Mouse (Mus musculus): Measurements from ENCODE around the gene Btaf1. TPM values are rescaled to one million over a fixed set of nuclear protein-coding genes. Genes with fewer than 3 reads are reported as not detected.

Btaf1 gene
- polyA plus RNA-seq, 1 experiment, result 9.1 TPM

GRCm38 (mm10) chr19:37020951-37021350 lies 95.1 kb downstream of the Btaf1 start:
- no peak for DNase-seq (ENCODE audit: low spot score)

- no peak for DNase-seq (ENCODE audit: low spot score)
Observed at GRCm38 (mm10) chr19:37022146-37022545, 96.3 kb downstream of the Btaf1 start.

GRCm38 (mm10) chr19:37025839-37026319 lies 100.0 kb downstream of the Btaf1 start:
- no peak for DNase-seq (ENCODE audit: low spot score)

GRCm38 (mm10) chr19:37026408-37026807 lies 100.5 kb downstream of the Btaf1 start:
- DNase-seq (ENCODE audit: low spot score), result no peak

- DNase-seq (ENCODE audit: low spot score), result no peak
Observed at GRCm38 (mm10) chr19:37029771-37030170, 103.9 kb downstream of the Btaf1 start.

GRCm38 (mm10) chr19:37031446-37031845 lies 105.6 kb downstream of the Btaf1 start:
- no peak for DNase-seq (ENCODE audit: low spot score)

GRCm38 (mm10) chr19:37032364-37032763 lies 106.5 kb downstream of the Btaf1 start:
- no peak for DNase-seq (ENCODE audit: low spot score)

- no peak for DNase-seq (ENCODE audit: low spot score)
Observed at GRCm38 (mm10) chr19:37040906-37041305, 115.0 kb downstream of the Btaf1 start.

- no peak for DNase-seq (ENCODE audit: low spot score)
Observed at GRCm38 (mm10) chr19:37044431-37044830, 118.6 kb downstream of the Btaf1 start.

GRCm38 (mm10) chr19:37048507-37048906 lies 122.6 kb downstream of the Btaf1 start:
- DNase-seq (ENCODE audit: low spot score), result no peak

- DNase-seq (ENCODE audit: low spot score), result no peak
Observed at GRCm38 (mm10) chr19:37050643-37051345, 124.9 kb downstream of the Btaf1 start.

- DNase-seq (ENCODE audit: low spot score), result no peak
Observed at GRCm38 (mm10) chr19:37055976-37056556, 130.2 kb downstream of the Btaf1 start.

- DNase-seq (ENCODE audit: low spot score), result no peak
Observed at GRCm38 (mm10) chr19:37057161-37057905, 131.5 kb downstream of the Btaf1 start.

- no peak for DNase-seq (ENCODE audit: low spot score)
Observed at GRCm38 (mm10) chr19:37059623-37060022, 133.7 kb downstream of the Btaf1 start.

GRCm38 (mm10) chr19:37060078-37060477 lies 134.2 kb downstream of the Btaf1 start:
- DNase-seq (ENCODE audit: low spot score), result no peak

Other genes starting within 250 kb of the Btaf1 start
- 10.6 and 14.3 TPM in 2 replicates for gene Ppp1r3c, start 189.4 kb upstream of the Btaf1 start, polyA plus RNA-seq (2012; rRNA removed)
- gene Tnks2, start 91.8 kb upstream of the Btaf1 start, polyA plus RNA-seq (2012; rRNA removed), result 56.5 and 59.2 TPM in 2 replicates
- gene Fgfbp3, start 6.5 kb upstream of the Btaf1 start, polyA plus RNA-seq (2012; rRNA removed), result 3.8 and 4.6 TPM in 2 replicates